Mouse (Mus musculus): ENCODE measurements around the gene Rab5b. TPM values are rescaled to one million over a fixed set of nuclear protein-coding genes. Genes with fewer than 3 reads are reported as not detected.
A peak's percentile ranks its signal among the peaks of the same experiment; 100 is the strongest.
"Not testable (repeated sequence)": the region's sequence is repeated elsewhere in the genome, so short reads cannot be mapped to it uniquely, and the experiment has no call there.

Gene Rab5b
- polyA plus RNA-seq, 1 experiment: 118 TPM

DNA sequence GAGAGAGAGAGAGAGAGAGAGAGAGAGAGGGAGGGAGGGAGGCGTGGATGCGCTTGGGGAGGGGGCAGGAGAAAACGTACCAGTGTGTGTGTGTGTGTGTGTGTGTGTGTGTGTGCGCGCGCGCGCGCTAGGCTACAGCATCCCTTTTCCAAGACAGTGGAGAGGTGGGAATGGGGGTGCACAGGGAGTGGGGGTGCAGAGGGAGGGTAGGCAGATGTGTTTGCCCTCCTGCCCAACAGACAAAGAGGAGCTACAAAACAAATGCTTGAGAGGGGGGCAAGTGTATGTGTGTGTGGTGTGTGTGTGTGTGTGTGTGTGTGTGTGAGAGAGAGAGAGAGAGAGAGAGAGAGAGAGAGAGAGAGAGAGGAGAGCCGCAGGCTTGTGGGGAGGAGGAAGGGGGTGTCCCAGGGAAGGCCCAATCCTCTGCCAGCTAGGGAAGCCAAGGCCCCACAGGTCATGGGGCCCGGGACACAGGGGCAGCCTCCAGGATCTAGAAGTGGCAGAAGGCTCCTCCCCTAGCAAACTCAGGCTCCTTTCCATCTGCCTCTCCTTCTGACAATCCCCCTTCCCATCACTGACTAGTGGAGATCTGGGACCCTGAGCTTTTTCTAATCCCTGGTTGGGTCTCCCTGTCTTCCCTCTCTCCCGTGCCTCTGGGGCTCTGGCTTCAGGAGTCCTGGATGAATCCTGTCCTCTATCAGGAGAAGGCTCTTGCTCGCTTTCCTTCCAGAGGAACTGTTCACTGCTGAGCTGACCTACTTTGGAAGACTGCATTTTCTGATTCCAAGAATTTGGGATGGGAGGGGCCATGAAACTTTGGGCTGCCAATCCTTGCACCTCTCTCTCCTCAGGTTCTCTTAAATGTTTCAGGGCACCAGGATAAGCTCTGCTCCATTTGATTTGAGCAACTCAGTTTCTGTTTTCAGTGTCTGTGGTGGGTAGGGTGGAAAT lies 49.6 kb downstream of the Rab5b start:
- DNase-seq (ENCODE audit: extremely low spot score in 1 of 2, low spot score in 1 of 2): peak in 1 of 2 experiments; percentile 55

DNA sequence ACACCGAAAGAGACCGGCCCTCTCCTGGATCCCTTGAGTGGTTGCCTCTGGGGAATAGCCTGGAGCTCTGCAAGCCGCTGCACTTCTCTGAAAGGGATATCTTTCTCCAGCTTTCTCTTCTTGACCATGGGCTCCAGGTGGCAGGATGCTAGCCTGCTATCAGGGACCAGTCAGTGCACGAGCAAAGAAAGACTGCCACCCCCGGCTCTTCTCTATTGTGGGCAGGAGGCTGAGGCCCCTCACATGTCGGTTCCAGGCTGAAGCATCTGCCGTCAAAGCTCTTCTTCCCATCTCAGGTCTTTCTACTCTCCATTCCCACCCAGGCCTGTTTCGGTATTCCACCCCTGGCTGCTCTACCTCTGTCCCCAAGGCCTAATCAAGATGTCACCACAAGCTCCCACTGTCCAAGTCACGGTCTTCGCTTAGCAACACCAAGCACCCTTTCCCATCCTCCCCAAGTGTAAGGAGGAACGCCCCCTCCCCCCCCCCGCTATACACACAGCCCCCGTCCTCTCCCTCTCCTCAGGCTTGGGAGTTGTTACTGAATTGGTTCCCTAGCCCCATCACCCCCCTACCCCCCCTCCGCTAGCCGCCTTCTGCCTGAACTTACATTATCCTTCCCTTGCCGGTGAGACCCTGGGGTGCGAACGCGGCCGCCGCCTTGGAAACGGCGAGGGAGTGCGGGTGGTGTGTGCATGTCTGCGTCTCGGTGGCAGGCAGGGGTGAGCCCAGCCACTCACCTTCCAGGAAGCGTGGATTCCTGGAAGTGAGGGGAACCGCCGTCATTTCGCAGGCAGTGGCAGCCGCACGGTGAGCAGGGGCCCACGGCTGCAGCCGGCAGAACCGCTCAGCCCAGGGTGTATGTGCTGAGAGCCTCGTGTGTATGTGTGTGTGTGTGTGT lies 50.7 kb downstream of the Rab5b start, which contains the start of gene Ikzf4:
TSS of gene Ikzf4 (minus strand) at position 881 of the 901 bp plus-strand sequence.
- DNase-seq (ENCODE audit: extremely low spot score in 1 of 2, low spot score in 1 of 2): peak in 1 of 2 experiments; percentile 49

DNA sequence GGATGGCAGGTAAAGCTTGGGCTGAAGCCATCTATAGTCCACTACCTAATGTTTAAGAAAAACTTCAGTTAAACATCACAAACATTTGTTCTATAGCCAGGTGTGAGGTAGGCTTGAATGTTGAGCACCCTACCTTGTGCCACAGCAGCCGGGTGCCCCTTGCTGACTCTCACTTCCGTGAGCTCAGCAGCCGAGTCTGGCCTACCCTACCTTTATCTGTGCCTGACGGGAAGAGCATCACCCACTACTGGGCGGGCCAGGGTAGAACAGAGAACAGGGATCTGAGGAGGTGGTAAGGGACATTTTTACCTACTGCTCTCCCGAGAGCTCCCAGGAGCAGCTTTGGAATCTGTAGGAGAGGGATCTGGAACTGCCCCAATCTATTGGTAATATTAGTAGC lies 53.3 kb downstream of the Rab5b start:
- DNase-seq (ENCODE audit: extremely low spot score in 1 of 2, low spot score in 1 of 2): no peak

DNA sequence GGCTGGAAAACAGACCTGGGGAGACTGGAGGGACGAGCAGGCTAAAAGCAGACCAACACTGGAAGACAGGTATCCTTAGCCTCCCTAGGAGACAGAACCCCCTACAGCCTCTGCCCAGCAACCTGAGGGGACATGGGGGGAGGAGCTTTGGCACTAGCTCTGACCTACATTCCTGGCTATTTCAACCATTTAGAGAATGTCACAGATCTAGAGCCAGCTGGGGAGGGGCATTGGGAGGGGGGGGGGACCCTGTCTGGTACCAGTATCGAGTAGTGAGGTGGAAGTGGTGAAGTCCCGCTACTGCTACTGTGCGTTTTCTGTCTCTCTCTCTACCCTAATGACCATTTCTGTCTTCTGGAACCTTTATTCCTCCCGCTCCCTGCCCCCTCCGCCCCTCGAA lies 54.2 kb downstream of the Rab5b start:
- no peak for DNase-seq (ENCODE audit: extremely low spot score in 1 of 2, low spot score in 1 of 2)

DNA sequence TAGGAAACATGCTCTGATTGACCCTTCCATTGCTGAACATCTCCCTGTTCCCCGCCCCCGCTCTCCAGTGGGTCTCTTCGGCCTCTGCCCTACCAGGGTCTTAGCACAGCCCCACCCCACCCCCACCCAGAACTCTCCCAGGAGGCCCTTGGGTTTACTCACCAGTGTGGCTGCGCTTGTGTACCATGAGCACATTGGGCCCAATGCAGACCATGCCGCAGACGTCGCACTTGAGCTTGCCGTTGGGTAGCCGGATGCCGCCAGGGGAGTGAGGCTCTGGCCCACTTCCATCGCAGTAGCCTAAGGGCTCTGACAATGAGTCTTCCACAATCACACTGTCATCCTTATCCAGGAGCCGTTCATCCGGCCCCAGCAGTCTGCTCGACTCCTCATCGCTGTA lies 55.2 kb downstream of the Rab5b start:
- no peak for DNase-seq (ENCODE audit: extremely low spot score in 1 of 2, low spot score in 1 of 2)

DNA sequence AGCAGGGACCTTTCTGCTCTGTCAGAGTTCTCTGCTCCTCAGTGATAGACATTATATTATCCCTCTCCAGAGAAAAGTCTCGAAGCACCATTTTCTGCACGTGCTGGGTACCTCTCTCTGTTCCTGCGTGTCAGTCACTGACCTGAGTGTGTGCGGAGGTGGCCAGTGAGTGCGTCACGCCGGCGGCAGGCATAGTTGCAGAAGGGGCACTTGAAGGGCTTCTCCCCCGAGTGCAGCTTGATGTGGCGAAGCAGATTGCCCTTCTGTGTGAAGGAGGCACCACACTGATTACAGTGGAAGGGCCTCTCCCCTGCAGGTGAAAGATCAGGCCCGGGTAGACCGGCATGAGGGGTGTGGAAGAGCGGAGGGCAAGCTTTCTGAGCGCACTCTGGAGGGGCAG lies 56.1 kb downstream of the Rab5b start:
- DNase-seq (ENCODE audit: extremely low spot score in 1 of 2, low spot score in 1 of 2): no peak

DNA sequence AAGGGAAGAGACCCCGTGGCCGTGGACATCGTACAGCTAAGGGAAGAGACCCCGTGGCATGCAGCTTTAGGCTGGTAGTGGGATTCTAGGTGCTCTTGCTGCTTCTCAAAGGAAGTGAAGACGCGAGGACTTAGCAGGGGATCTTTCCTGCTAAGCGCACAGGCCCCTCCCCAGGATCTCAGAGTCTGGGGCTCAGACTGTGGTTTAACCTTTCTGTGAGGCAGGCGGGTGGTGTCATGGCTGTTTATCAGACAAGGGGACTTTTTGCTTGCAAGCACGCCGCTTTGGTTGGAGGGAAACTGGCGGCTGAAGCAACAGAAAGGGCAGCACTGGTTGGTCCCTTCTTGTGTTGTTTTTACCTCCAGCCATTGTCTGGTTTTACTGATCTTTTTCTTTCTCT lies 59.1 kb downstream of the Rab5b start:
- DNase-seq (ENCODE audit: extremely low spot score in 1 of 2, low spot score in 1 of 2): no peak

DNA sequence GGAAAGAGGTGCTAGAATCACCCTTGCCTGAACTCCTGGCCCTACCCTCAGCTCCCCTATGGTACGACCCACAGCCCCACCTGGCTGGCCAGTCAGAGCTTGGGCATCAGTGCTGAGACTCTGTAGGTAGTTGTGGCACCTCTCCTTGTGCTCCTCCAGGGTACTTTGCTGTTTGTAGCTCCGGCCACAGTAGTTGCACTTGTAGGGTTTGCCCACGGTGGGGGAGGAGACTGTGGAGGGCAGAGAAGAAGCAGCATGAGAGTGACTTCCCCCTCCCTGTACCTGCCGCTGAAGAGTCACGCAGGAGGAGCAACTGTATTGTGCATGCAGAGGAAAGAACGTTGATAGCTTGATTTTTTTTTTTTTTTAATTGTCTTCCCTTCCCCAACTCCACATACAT lies 59.5 kb downstream of the Rab5b start:
- DNase-seq (ENCODE audit: extremely low spot score in 1 of 2, low spot score in 1 of 2): no peak

DNA sequence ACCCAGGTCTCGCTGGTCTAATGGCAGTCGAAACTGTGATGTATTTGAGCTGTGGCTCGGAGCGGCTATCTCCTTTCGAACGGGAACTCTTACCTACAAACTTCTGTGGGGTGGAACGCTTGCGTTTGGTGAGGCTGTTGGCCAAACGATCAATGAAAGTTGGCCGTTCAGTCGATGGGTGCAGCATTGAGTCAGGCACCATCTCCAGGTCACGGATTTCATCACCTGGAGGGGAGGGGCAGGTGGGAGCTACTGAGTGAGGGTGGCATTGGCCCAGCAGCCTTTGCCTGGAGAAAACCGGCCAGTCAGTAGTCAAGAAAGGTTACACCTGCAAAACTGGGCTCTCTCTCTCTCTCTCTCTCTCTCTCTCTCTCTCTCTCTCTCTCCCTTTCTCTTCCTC lies 60.4 kb downstream of the Rab5b start:
- no peak for DNase-seq (ENCODE audit: extremely low spot score in 1 of 2, low spot score in 1 of 2)

DNA sequence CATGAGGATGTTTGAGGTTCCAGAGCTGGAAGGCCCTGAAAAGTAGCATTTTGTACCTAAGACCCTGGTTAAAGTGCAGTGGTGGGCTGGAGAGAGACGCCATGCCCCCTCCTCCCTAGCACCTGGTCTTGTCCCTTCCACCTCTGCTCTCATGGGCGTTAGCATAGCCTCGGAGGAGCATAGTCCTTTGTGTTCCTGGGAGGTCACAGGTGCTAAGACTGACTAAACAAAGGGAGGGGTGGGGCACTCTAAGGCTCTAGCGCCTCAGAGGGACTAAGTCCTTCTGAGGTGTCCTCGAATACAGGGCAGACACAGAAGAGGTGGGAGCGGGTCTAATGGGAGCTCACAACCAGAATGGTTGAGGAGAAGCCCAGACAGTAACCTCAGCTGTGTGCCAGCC lies 64.5 kb downstream of the Rab5b start:
- DNase-seq (ENCODE audit: extremely low spot score in 1 of 2, low spot score in 1 of 2): no peak

DNA sequence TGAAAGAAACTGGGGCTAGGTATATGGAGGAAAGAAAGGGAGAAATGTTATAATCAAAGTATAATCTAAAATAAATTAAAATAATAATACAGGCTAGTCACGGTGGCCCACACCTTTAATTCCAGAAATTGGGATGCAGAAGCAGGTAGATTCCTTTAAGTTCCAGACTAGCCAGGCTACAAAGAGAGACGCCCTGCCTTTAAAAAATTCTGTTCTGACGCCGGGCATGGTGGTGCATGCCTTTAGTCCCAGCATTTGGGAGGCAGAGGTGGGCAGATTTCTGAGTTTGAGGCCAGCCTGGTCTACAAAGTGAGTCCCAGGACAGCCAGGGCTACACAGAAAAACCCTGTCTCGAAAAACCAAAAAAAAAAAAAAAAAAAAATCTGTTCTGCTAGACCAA lies 65.8 kb downstream of the Rab5b start:
- DNase-seq (ENCODE audit: extremely low spot score in 1 of 2, low spot score in 1 of 2): not testable (repeated sequence)

DNA sequence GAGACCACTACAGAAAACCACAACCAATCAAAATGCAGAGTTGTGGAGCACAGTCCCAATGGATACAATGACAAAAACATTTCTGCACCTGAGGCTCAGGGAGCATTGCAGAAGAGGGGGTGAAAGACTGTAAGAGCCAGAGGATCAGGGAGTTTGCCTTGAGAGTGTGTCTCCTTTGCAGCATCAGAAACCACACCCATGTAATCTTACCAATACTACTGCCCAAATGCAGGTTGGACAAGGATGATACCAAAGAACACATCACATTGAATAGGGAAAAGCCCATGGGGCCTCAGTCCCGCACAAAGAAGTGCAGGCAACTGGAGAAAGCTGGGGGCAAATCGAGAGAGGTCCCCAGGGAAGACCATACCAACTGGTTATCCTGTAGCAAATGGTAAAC lies 66.3 kb downstream of the Rab5b start:
- no peak for DNase-seq (ENCODE audit: extremely low spot score in 1 of 2, low spot score in 1 of 2)

DNA sequence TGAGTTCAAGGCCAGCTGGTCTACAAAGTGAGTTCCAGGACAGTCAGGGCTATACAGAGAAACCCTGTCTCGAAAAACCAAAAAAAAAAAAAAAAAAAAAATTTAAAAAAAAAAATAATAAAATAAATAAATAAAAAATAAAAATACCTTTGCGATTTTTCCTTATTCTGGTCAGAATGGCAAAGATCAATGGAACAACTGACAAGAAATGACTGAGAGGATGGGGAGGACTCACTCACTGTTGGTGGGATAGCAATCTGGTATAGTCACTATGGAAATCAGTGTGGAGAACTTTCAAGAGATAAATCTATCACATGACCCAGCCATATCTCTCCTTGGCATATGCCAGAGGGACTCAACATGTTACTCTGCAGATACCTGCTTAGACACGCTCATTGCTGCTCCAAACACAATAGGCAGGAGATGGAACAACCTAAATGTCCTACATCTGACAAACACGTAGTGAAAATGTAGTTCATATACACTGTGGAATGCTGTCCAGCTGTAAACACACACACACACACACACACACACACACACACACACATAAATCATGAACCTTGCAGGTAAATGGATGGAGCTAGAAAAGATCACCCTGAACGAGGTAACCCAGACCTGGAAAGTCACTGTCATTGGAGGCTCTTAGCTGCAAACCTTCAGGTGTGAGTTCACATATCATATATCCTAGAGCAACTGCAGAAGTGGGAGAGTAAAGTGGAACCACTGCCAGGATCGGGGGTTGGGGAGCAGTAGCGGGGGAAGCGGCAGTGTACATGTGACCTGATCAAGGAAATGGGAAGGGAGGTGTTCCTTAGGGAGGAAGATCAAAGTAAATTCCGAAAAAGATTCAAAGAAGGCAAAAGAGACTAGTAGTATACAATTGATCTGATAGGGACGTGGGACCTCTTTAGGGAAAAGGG lies 68.4 kb downstream of the Rab5b start:
- DNase-seq (ENCODE audit: extremely low spot score in 1 of 2, low spot score in 1 of 2): no peak

Other genes with a start within 250 kb of the Rab5b start
- gene Smarcc2, start 237.0 kb downstream of the Rab5b start, polyA plus RNA-seq (2012; rRNA removed): 219 and 255 TPM in 2 replicates
- gene Myl6, start 202.1 kb downstream of the Rab5b start, polyA plus RNA-seq (2012; rRNA removed): 1,313 and 1,322 TPM in 2 replicates
- gene Myl6b, start 197.6 kb downstream of the Rab5b start, polyA plus RNA-seq (2012; rRNA removed): 24.7 and 27.5 TPM in 2 replicates
- 8.3 and 9.8 TPM in 2 replicates for gene Esyt1, start 170.4 kb downstream of the Rab5b start, polyA plus RNA-seq (2012; rRNA removed)
- gene Zc3h10, start 148.5 kb downstream of the Rab5b start, polyA plus RNA-seq (2012; rRNA removed): 11.3 and 12.2 TPM in 2 replicates
- gene Rpl41, start 147.0 kb downstream of the Rab5b start, polyA plus RNA-seq (2012; rRNA removed): 1,933 and 2,601 TPM in 2 replicates
- gene Pa2g4, start 130.3 kb downstream of the Rab5b start, polyA plus RNA-seq (2012; rRNA removed): 72.3 and 78.6 TPM in 2 replicates
- gene Erbb3, start 106.6 kb downstream of the Rab5b start, polyA plus RNA-seq (2012; rRNA removed): 8.4 and 9.2 TPM in 2 replicates
- gene Rps26, start 69.5 kb downstream of the Rab5b start, polyA plus RNA-seq (2012; rRNA removed): 396 and 476 TPM in 2 replicates
- 11.1 and 11.6 TPM in 2 replicates for gene Ikzf4, start 50.3 kb downstream of the Rab5b start, polyA plus RNA-seq (2012; rRNA removed)
- gene Suox, start 22.2 kb downstream of the Rab5b start, polyA plus RNA-seq (2012; rRNA removed): 12.9 and 13.4 TPM in 2 replicates
- gene Pmel, start 7.9 kb upstream of the Rab5b start, polyA plus RNA-seq (2012; rRNA removed): 0.80 and 0.98 TPM in 2 replicates
- 4.9 and 6.0 TPM in 2 replicates for gene Cdk2, start 8.8 kb upstream of the Rab5b start, polyA plus RNA-seq (2012; rRNA removed)
- 14.8 and 15.6 TPM in 2 replicates for gene Dgka, start 48.6 kb upstream of the Rab5b start, polyA plus RNA-seq (2012; rRNA removed)
- 38.3 and 44.6 TPM in 2 replicates for gene Pym1, start 51.6 kb upstream of the Rab5b start, polyA plus RNA-seq (2012; rRNA removed)
- gene Mmp19, start 94.6 kb upstream of the Rab5b start, polyA plus RNA-seq (2012; rRNA removed): 2.4 and 3.4 TPM in 2 replicates
- 24.2 and 25.3 TPM in 2 replicates for gene Dnajc14, start 107.8 kb upstream of the Rab5b start, polyA plus RNA-seq (2012; rRNA removed)
- 21.8 and 22.3 TPM in 2 replicates for gene Tmem198b, start 108.1 kb upstream of the Rab5b start, polyA plus RNA-seq (2012; rRNA removed)
- gene Sarnp, start 121.1 kb upstream of the Rab5b start, polyA plus RNA-seq (2012; rRNA removed): 55.8 and 69.0 TPM in 2 replicates
- gene Ormdl2, start 125.4 kb upstream of the Rab5b start, polyA plus RNA-seq (2012; rRNA removed): 15.3 and 17.3 TPM in 2 replicates
- gene Gdf11, start 195.5 kb upstream of the Rab5b start, polyA plus RNA-seq (2012; rRNA removed): 17.0 and 17.2 TPM in 2 replicates
- 82.7 and 95.6 TPM in 2 replicates for gene Cd63, start 204.7 kb upstream of the Rab5b start, polyA plus RNA-seq (2012; rRNA removed)
- 12.3 and 15.7 TPM in 2 replicates for gene Rdh5, start 226.6 kb upstream of the Rab5b start, polyA plus RNA-seq (2012; rRNA removed)
- gene Bloc1s1, start 227.8 kb upstream of the Rab5b start, polyA plus RNA-seq (2012; rRNA removed): 233 and 273 TPM in 2 replicates
- gene Itga7, start 237.6 kb upstream of the Rab5b start, polyA plus RNA-seq (2012; rRNA removed): 23.4 and 26.8 TPM in 2 replicates

Data from frontal cortex, adult 2 months (tissue).